Mouse (Mus musculus): ENCODE data around the gene Mrs2. TPM values are rescaled to one million over a fixed set of nuclear protein-coding genes. Genes with fewer than 3 reads are reported as not detected.

Mrs2 gene
- total and polyA plus RNA-seq, 3 experiments: 24.1 to 49.3 (median 46.8) TPM

DNA sequence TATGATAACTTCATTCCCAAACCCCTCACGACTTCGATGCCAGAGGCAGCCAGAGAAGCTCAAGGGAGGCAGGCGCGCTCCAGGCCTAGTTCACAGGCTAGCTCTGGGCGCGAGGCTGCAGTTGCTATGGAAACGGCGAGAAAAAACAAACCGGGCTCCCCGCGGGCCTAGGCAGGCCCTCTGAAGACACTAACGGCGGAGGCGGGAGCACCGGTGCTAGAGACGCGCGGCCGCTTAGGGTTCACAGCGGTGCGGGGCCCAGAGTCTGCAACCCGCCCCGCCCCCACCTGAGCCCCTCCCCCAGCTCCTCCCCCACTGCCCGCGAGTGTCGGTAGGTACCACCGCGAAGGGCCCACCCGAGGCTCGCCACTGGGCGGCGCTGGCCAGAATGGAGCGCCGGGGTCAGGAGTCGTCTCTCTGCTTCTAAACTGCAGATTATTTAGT is 35.0 kb upstream of the Mrs2 start:
- Histone ChIP-seq H3K4me1 (ENCODE audit: control insufficient read depth, insufficient read depth, low read length) (no peaks in the 10 kb centered on the region), H3K79me2 (replicated peaks; ENCODE audit: control insufficient read depth, insufficient read depth, low read length) (no peaks in the 10 kb centered on the region), H3K27me3 (ENCODE audit: control insufficient read depth, insufficient read depth, low read length) (peaks cover 4% of the 10 kb centered on the region; the same call in 1 of the 2 replicates), H3K4me3 (peak overlapping the region; percentile 41; the same call in 1 of the 2 replicates), H3K36me3 (ENCODE audit: control insufficient read depth, insufficient read depth, low read length) (no peaks in the 10 kb centered on the region), H3K27ac (no peak overlapping the region), H3K9ac (ENCODE audit: low read depth, low read length) (no peak overlapping the region)
- DNase-seq: peak; percentile 16 to 23
- WGBS: under 1% methylated on average over 35 of the region's 35 CpGs
- intact Hi-C loops (cut with DNase I): no loop called here
- TF ChIP-seq EP300 (IDR thresholded peaks at IDR 0.05; ENCODE audit: insufficient read depth, low read depth, low read length) (no peak), CTCF (IDR thresholded peaks at IDR 0.05) (peak; percentile 50)

DNA sequence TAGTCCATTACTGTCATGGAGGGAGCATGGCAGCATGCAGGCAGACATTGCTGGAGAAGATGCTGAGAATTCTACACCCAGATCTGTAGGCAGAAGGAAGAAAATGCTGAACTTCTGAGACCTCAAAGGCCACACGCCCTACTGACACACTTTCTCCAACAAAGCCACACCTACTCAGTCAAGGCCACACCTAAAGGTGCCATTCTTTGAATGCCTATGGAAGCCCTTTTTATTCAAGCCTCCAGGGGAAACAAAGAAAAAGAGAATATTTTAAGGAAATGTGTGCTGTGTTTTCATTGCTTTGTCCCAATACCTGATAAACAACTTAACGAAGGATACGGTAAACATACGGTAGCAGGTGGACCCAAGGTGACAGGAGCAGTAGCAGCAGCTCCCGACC is 32.5 kb upstream of the Mrs2 start:
- intact Hi-C loops (cut with DNase I): no loop called here
- 85% methylated on average over 5 of the region's 5 CpGs for WGBS
- TF ChIP-seq POLR2A (IDR thresholded peaks at IDR 0.05; ENCODE audit: insufficient read depth, low read depth, low read length) (no peak), EP300 (IDR thresholded peaks at IDR 0.05; ENCODE audit: insufficient read depth, low read depth, low read length) (no peak), CTCF (IDR thresholded peaks at IDR 0.05) (no peak)

DNA sequence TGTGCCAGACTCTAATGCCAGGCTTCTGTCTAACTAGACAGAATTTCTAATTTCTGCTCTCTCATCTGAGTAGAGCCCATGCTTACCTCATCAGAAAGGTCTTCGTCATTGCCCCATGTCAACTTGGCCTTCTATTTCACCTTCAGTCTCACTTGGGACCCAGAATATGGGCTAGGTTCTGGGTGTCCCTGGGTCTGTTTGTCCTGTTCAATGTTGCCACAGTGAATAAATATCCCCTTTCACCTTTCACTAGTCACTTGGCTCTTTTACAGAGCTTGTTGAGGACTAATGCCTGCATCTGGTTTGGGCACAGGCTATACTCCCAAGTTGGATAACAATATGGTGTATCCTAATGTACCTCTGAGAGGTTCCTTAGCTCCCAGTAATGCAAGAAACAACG is 19.3 kb upstream of the Mrs2 start:
- intact Hi-C loops (cut with DNase I): no loop called here

More for the DNA sequence above, 32.5 kb upstream of the Mrs2 start:
- Histone ChIP-seq H3K79me2 (replicated peaks; ENCODE audit: control insufficient read depth, insufficient read depth, low read length) (no peaks in the 10 kb centered on the region), H3K27me3 (ENCODE audit: control insufficient read depth, insufficient read depth, low read length) (peaks cover 4% of the 10 kb centered on the region; the same call in 1 of the 2 replicates), H3K4me1 (ENCODE audit: control insufficient read depth, insufficient read depth, low read length) (no peaks in the 10 kb centered on the region), H3K9ac (ENCODE audit: low read depth, low read length) (no peak overlapping the region), H3K4me3 (no peak overlapping the region), H3K27ac (no peak overlapping the region), H3K36me3 (ENCODE audit: control insufficient read depth, insufficient read depth, low read length) (no peaks in the 10 kb centered on the region)
- no peak for DNase-seq

DNA sequence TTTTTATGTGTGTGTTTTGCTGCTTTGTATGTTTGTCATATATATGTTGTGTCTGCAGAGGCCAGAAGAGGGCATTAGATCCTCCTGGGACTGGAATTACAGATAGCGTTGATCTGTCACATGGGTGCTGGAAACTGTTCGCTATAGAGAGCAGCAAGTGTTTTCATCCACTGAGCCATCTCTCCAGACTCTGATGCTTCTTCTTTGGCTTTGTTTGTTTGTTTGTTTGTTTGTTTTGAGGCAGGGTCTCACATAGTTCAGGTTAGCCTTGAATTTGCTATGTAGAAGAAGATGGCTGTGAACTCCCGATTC is 6.9 kb upstream of the Mrs2 start:
- Histone ChIP-seq H3K79me2 (replicated peaks; ENCODE audit: control insufficient read depth, insufficient read depth, low read length) (no peaks in the 10 kb centered on the region), H3K27me3 (ENCODE audit: control insufficient read depth, insufficient read depth, low read length) (no peaks in the 10 kb centered on the region), H3K4me3 (no peak overlapping the region), H3K4me1 (ENCODE audit: control insufficient read depth, insufficient read depth, low read length) (no peaks in the 10 kb centered on the region; the same call in 1 of the 2 replicates), H3K9ac (ENCODE audit: low read depth, low read length) (no peak overlapping the region), H3K27ac (no peak overlapping the region), H3K36me3 (ENCODE audit: control insufficient read depth, insufficient read depth, low read length) (no peaks in the 10 kb centered on the region)
- TF ChIP-seq EP300 (IDR thresholded peaks at IDR 0.05; ENCODE audit: insufficient read depth, low read depth, low read length) (no peak), CTCF (IDR thresholded peaks at IDR 0.05) (no peak), POLR2A (IDR thresholded peaks at IDR 0.05; ENCODE audit: insufficient read depth, low read depth, low read length) (no peak)
- WGBS: 84% methylated on average over 3 of the region's 3 CpGs
- intact Hi-C loops (cut with DNase I): no loop called here
- DNase-seq: no peak

More for the DNA sequence above, 19.3 kb upstream of the Mrs2 start:
- Histone ChIP-seq H3K27ac (no peak overlapping the region), H3K36me3 (ENCODE audit: control insufficient read depth, insufficient read depth, low read length) (no peaks in the 10 kb centered on the region), H3K79me2 (replicated peaks; ENCODE audit: control insufficient read depth, insufficient read depth, low read length) (no peaks in the 10 kb centered on the region), H3K4me1 (ENCODE audit: control insufficient read depth, insufficient read depth, low read length) (no peaks in the 10 kb centered on the region), H3K27me3 (ENCODE audit: control insufficient read depth, insufficient read depth, low read length) (no peaks in the 10 kb centered on the region), H3K9ac (ENCODE audit: low read depth, low read length) (no peak overlapping the region), H3K4me3 (no peak overlapping the region)
- TF ChIP-seq EP300 (IDR thresholded peaks at IDR 0.05; ENCODE audit: insufficient read depth, low read depth, low read length) (no peak), POLR2A (IDR thresholded peaks at IDR 0.05; ENCODE audit: insufficient read depth, low read depth, low read length) (no peak), CTCF (IDR thresholded peaks at IDR 0.05) (no peak)
- no peak for DNase-seq
- WGBS: 77% methylated on average over 2 of the region's 2 CpGs

DNA sequence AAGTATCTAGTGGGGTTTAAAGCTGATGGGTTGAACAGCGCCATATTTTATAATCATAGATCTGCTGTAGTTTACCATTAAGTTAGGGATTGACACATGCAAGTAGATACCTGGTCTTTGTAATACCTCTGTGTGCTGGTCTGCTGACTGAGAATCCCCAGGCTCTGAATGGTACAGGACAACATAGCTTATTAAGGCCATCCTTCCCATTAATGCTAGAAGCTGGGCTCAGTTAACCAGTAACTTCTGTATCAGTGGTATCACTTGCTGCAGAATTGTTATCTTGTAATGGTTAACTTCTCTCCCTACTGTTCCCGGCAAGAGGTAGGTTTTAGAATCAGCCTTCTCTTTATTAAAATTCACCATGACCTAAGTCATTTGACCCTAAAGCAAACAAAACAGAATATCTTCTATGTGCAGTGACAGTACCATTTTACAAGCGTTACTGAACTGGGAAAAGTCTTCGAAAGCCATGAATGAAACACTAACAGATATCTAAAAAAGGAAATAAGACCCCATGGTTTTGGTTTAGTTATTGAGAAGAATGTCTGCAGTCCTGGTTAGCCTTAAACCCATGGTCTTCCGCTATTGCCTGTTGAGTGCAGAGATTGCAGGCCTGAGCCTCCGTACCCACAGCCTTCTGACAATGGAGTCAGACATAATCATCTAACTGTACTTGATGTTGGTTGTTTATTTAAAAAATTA is 6.4 kb upstream of the Mrs2 start:
- 93% methylated on average over 6 of the region's 6 CpGs for WGBS
- H3K36me3 ChIP-seq (ENCODE audit: control insufficient read depth, insufficient read depth, low read length): no peaks in the 10 kb centered on the region
- H3K4me3 ChIP-seq: no peak overlapping the region
- no peak for DNase-seq
- TF ChIP-seq POLR2A (IDR thresholded peaks at IDR 0.05; ENCODE audit: insufficient read depth, low read depth, low read length) (no peak), CTCF (IDR thresholded peaks at IDR 0.05) (no peak), EP300 (IDR thresholded peaks at IDR 0.05; ENCODE audit: insufficient read depth, low read depth, low read length) (no peak)
- H3K9ac ChIP-seq (ENCODE audit: low read depth, low read length): no peak overlapping the region
- intact Hi-C loops (cut with DNase I): no loop called here
- H3K79me2 ChIP-seq (replicated peaks; ENCODE audit: control insufficient read depth, insufficient read depth, low read length): no peaks in the 10 kb centered on the region
- no peak overlapping the region for H3K27ac ChIP-seq
- H3K27me3 ChIP-seq (ENCODE audit: control insufficient read depth, insufficient read depth, low read length): no peaks in the 10 kb centered on the region
- H3K4me1 ChIP-seq (ENCODE audit: control insufficient read depth, insufficient read depth, low read length): no peaks in the 10 kb centered on the region; the same call in 1 of the 2 replicates

DNA sequence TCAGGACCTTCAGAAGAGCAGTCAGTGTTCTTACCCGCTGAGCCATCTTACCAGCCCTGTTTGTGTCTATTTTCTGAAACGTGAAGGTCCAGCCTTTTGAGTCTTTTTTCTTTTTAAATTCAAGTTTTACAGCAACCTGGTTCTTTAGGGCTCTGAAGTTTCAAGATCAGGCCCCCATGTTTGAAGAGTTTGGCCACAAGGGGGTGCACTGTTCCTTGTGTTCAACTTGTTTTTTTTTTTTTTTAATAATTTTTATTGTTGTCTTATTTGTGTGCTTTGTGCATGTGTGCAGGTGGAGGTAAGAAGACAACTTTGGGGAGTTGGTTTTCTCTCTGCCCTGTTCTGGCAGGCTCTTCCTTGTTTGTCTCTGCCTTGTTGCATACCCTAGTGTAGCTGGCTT is 4.5 kb upstream of the Mrs2 start:
- H3K4me3 ChIP-seq: no peak overlapping the region
- peaks cover 2% of the 10 kb centered on the region for H3K4me1 ChIP-seq (ENCODE audit: control insufficient read depth, insufficient read depth, low read length)
- intact Hi-C loops (cut with DNase I): loop anchor here (1.0 kb wide), 1 partner anchor 92 kb away; no protein-coding TSS in a partner anchor
- no peaks in the 10 kb centered on the region for H3K27me3 ChIP-seq (ENCODE audit: control insufficient read depth, insufficient read depth, low read length)
- TF ChIP-seq CTCF (IDR thresholded peaks at IDR 0.05): peak; percentile 70
- no peak for TF ChIP-seq POLR2A (IDR thresholded peaks at IDR 0.05; ENCODE audit: insufficient read depth, low read depth, low read length)
- no peak for TF ChIP-seq EP300 (IDR thresholded peaks at IDR 0.05; ENCODE audit: insufficient read depth, low read depth, low read length)
- H3K36me3 ChIP-seq (ENCODE audit: control insufficient read depth, insufficient read depth, low read length): no peaks in the 10 kb centered on the region
- 28% methylated on average over 2 of the region's 2 CpGs for WGBS
- no peak for DNase-seq
- no peaks in the 10 kb centered on the region for H3K79me2 ChIP-seq (replicated peaks; ENCODE audit: control insufficient read depth, insufficient read depth, low read length)
- H3K27ac ChIP-seq: no peak overlapping the region
- H3K9ac ChIP-seq (ENCODE audit: low read depth, low read length): no peak overlapping the region

Measured in heart, adult 2 months (tissue).